Mouse (Mus musculus) stomach, embryonic 14.5 days (tissue): ENCODE measurements around the gene Abi3bp. TPM values are rescaled to one million over a fixed set of nuclear protein-coding genes. Genes with fewer than 3 reads are reported as not detected.

Source experiments
- ATAC-seq: fragments of 200-750 bp; cut with Nextera tagmentation; 2 replicates; pipeline ENCODE4 v1.8.0; 2017; ENCODE audit warnings: low read depth, moderate TSS enrichment; ENCODE audit not compliant: insufficient number of reproducible peaks, insufficient read depth, low FRiP score
- H3K27ac ChIP-seq: fragments of 300-500 bp; sonication (generic); 2 replicates; pipeline ENCODE4 v1.5.1; 2014; ENCODE audit warnings: mild to moderate bottlenecking, low read length, moderate library complexity, mixed read lengths
- H3K27me3 ChIP-seq: fragments of 300-500 bp; sonication (generic); 2 replicates; pipeline ENCODE4 v1.6.1; 2014; ENCODE audit warnings: low read length, control low read depth, mixed read lengths; ENCODE audit not compliant: control insufficient read depth, insufficient read depth
- H3K36me3 ChIP-seq: fragments of 300-500 bp; sonication (generic); 2 replicates; pipeline ENCODE4 v1.6.1; 2014; ENCODE audit warnings: mild to moderate bottlenecking, control low read depth, low read length, moderate library complexity, mixed read lengths; ENCODE audit not compliant: control insufficient read depth, insufficient read depth
- H3K4me1 ChIP-seq: fragments of 300-500 bp; sonication (generic); 2 replicates; pipeline ENCODE4 v1.6.1; 2014; ENCODE audit warnings: low read length, control low read depth, mixed read lengths; ENCODE audit not compliant: control insufficient read depth, insufficient read depth
- H3K4me2 ChIP-seq: fragments of 300-500 bp; sonication (generic); replicated peaks from 2 replicates; pipeline ENCODE4 v1.6.1; 2014; ENCODE audit warnings: low read depth, low read length, control low read depth
- H3K4me3 ChIP-seq: fragments of 300-500 bp; sonication (generic); 2 replicates; pipeline ENCODE4 v1.5.1; 2014; ENCODE audit warnings: low read depth, low read length, control low read depth
- H3K9ac ChIP-seq: fragments of 300-500 bp; sonication (generic); replicated peaks from 2 replicates; pipeline ENCODE4 v1.6.1; 2014; ENCODE audit warnings: low read depth, mild to moderate bottlenecking, control low read depth, low read length, moderate library complexity, mixed read lengths
- H3K9me3 ChIP-seq: fragments of 300-500 bp; sonication (generic); 2 replicates; pipeline ENCODE4 v1.6.1; 2016; ENCODE audit warnings: low read depth, low read length, control low read depth; ENCODE audit not compliant: control insufficient read depth
- WGBS: fragments of 180-500 bp; shearing (Covaris S2); extraction: QIAGEN DNeasy Blood & Tissue Kit; methylation state at CpG from one replicate; pipeline ENCODE4 v1.1.7; 2014; 5-methylcytosine and 5-hydroxymethylcytosine counted together
- polyA plus RNA-seq: library from polyadenylated mRNA; unstranded; fragments of >200 nt; fragmentation: Nextera tagmentation; extraction: Ambion mirVana; gene quantifications from 2 replicates; pipeline ENCODE4 v1.2.1, GENCODE M21; 2014

Abi3bp gene
- 45.4 and 46.0 TPM in 2 replicates for polyA plus RNA-seq

DNA sequence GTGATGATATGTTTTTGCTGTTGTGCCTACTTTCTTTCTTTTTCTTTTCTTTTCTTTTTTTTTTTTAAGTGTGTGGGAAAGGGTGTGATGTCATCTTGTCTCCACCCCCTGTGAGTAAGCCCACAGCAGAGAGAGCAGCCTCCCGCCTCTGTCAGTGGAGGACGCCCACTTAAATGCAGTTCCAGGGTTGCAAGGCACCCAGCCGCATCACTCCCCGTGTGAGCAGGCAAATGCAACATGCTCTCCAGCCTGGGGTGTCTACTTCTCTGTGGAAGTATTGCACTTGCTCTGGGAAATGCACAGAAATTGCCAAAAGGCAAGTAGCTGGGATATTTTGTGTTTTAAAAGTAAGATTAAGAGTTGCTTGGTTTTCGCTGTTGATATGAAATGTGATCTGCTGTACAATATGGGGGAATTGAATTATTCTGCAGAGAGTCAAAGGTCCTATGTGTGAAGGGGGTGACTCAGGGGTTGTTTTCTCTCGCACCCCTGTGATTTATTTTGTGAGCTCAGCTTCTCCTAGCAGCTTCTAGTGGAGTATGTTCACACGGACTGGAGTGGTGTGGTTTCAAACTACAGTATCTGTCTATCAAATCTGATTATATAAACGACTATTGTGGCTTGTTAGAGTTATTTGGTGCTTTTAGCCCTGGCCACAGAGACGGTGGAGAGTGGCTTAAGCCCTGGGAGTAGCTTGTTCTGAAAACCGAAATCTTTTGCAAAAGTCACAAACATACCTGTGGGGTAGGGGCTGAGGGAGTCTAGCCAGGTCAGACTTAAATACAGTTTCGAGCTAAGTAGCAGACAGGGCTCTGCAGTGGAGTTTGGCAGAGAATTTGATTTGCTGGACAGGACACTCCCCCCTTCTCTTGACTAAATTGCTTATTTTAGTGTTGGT lies at the start of gene Abi3bp:
TSS of gene Abi3bp (plus strand) at position 202 of the 898 bp plus-strand sequence.
- Histone ChIP-seq H3K4me2 (peak within 1 kb of the TSS; percentile 42), H3K27ac (peak within 1 kb of the TSS; percentile 64), H3K9me3 (no peaks in the 10 kb centered on the region), H3K36me3 (no peaks in the 10 kb centered on the region), H3K9ac (peak within 1 kb of the TSS; percentile 22; the same call in 1 of the 2 replicates), H3K4me3 (peak within 1 kb of the TSS; percentile 35), H3K27me3 (no peaks in the 10 kb centered on the region), H3K4me1 (no peaks in the 10 kb centered on the region)
- ATAC-seq, result peak; percentile 86
- 9% methylated on average over 11 of the region's 11 CpGs for WGBS

DNA sequence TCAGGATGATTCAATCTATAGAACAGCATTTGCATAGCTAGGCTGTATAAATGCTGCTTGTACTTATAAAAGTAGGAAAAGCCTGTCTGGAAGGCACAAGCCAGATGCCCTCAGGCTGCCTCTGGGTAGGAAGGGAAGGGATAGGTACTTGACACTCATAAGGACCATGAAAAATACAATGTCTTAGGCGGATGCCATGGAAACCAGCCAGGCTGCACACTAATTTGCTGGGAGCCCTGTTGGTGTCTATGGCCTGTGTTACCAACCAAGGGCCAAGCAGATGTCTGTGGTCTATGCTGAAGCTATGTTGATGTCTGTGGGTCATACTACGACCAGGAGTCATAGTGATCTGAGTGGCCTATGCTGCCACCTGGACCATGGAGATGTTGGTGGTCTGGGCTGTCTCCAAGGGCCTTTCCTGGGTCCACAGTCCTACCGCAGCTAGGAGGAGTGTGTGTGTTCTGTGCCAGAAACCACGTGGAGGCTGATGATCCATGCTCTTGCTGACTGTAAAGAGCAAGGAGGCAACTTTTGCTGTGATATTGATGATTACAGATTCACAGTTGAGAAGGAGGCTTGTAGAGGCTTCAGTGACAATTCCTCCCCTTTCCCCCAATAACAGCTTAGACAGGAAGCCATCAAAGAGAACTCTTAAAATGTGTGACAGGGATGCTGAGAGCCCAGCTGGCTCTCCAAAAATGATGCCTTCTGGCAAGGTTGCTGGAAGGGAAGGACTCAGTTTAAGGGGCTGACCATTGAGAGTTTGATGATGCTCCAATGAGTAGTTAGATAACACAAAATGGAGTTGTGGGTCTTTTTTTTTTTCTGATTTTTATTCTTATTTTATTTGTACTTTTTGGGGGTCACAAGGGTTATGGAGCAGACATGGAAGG lies 42.1 kb upstream of the Abi3bp start:
- Histone ChIP-seq H3K9ac (no peak overlapping the region), H3K27ac (no peak overlapping the region), H3K9me3 (no peaks in the 10 kb centered on the region), H3K4me3 (no peak overlapping the region), H3K4me1 (no peaks in the 10 kb centered on the region), H3K36me3 (no peaks in the 10 kb centered on the region), H3K27me3 (no peaks in the 10 kb centered on the region), H3K4me2 (no peak overlapping the region)
- ATAC-seq, result no peak
- 73% methylated on average over 4 of the region's 4 CpGs for WGBS

DNA sequence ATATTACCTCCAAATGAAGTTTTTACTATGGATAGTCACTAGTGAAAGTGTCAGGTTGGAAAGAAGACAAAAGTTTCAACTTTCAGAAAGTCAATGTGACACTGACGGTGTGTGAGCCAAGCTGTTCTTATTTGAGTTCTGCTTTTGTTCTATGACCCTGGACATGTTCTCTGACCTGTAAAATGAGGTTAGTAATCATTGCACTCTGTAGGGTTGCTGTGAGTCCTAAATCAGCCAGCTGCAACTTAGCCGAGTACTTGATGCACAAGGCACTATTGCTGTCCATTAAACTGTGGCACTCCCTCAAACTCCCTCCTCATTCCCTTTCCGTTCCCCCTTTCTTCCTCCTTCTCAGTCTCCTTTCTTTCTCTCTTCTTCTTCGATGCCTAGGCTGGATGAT lies 37.4 kb upstream of the Abi3bp start:
- Histone ChIP-seq H3K4me1 (no peaks in the 10 kb centered on the region), H3K27me3 (no peaks in the 10 kb centered on the region), H3K9ac (no peak overlapping the region), H3K4me2 (no peak overlapping the region), H3K27ac (no peak overlapping the region), H3K9me3 (no peaks in the 10 kb centered on the region), H3K36me3 (no peaks in the 10 kb centered on the region), H3K4me3 (no peak overlapping the region)
- ATAC-seq, result no peak
- WGBS, result 92% methylated on average over 4 of the region's 4 CpGs

DNA sequence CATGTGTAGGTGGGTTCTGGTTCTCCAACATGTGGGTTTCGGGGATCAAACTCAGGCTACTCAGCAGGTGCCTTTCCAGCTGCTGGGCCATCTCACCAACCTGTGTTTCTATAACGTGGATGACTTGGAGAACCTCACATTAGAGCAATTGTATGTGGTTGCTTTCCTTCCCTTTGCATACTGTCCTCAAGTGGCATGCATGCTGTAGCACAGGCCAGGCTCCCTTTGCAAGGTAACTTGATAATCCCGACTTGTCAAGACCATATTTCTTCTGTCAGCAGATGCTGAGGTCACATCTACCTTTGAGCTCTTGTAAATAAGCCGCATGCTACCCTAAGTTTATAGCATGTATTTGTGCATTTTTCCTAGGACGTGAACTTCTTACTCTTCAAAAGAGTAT lies 36.6 kb upstream of the Abi3bp start:
- Histone ChIP-seq H3K4me3 (no peak overlapping the region), H3K4me2 (no peak overlapping the region), H3K4me1 (no peaks in the 10 kb centered on the region), H3K36me3 (no peaks in the 10 kb centered on the region), H3K27me3 (no peaks in the 10 kb centered on the region), H3K9me3 (no peaks in the 10 kb centered on the region), H3K27ac (peak overlapping the region; percentile 2; the same call in 1 of the 2 replicates), H3K9ac (no peak overlapping the region)
- peak; percentile 31; the same call in 1 of the 2 replicates for ATAC-seq
- WGBS, result 74% methylated on average over 5 of the region's 5 CpGs

DNA sequence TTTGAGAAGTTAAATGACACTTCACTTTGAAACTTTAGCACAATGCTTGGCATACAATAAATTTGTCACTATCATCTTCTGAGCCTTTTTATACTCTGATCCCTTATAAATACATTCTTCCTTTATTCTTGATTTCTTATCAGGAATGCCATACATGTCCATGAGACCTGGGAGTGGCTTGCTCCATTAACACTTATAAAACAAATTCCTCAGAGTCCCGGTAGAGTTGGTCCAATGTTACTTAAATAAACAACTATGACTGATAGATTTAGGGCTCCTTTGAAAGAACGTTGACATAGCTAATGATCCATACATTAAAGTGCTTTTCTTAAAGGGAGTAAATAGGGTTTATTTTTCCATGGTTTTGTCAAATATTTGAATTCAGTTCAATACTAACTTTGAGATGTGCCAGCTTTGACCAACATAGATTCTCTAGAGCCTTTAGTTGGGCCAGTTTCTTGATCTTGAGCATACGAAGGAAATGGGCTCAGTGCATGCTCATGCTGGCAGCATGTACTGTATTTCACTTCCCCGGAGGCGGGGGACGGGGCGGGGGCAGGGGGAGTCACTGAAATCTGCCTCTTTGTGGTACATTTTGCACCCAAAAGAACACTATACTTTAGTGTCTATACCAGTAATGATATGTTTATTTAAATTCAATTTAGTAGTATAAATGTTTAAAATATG lies 35.9 kb upstream of the Abi3bp start:
- no peaks in the 10 kb centered on the region for H3K36me3 ChIP-seq
- H3K27me3 ChIP-seq, result no peaks in the 10 kb centered on the region
- H3K9ac ChIP-seq, result no peak overlapping the region
- no peaks in the 10 kb centered on the region for H3K9me3 ChIP-seq
- ATAC-seq, result peak; percentile 83
- WGBS, result 39% methylated on average over 7 of the region's 7 CpGs
- H3K4me1 ChIP-seq, result no peaks in the 10 kb centered on the region
- H3K4me2 ChIP-seq, result no peak overlapping the region
- H3K4me3 ChIP-seq, result no peak overlapping the region
- H3K27ac ChIP-seq, result no peak overlapping the region

DNA sequence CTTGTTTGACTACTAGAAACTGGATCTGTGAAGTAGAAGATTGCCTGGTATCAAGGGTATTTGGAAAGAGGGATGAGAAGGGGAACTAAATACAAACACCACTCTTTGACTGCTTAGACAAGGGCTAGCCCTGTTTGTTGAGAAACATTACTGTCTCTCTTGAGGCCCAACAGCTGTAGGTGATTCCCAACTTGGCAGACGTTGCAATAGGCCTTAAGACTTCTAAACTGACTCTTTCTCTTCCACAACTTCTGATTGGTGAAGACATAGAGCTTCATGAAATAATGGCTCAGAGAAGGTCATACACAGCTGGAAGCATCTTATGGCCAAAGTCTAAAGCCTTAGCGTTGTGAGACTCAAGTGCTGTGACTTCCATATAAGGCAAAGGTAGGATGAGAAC lies 26.2 kb upstream of the Abi3bp start:
- no peaks in the 10 kb centered on the region for H3K4me1 ChIP-seq
- no peak overlapping the region for H3K4me3 ChIP-seq
- peaks cover 5% of the 10 kb centered on the region; the same call in 1 of the 2 replicates for H3K9me3 ChIP-seq
- no peaks in the 10 kb centered on the region for H3K36me3 ChIP-seq
- H3K27ac ChIP-seq, result no peak overlapping the region
- ATAC-seq, result peak; percentile 42; the same call in 1 of the 2 replicates
- 55% methylated on average over 2 of the region's 2 CpGs for WGBS
- H3K9ac ChIP-seq, result no peak overlapping the region
- H3K27me3 ChIP-seq, result no peaks in the 10 kb centered on the region
- H3K4me2 ChIP-seq, result no peak overlapping the region

DNA sequence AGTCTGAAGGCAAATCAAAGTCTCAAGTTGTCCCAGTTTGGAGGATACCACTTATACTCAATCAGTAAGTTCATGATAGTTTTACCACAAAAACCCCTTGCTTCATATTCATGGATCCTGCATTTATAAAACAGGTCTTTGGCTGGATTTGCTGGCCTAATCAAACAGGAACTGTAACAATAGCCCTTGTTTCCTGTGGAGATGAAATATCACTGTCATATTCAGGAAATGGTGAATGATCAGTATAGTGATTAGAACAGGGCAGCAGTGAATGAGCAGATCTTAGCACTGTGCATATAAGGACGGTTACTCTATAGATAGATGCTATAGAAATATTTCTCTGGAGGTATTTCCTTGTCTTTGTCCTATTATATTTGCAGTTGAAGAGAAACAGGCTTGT lies 25.8 kb upstream of the Abi3bp start:
- no peak overlapping the region for H3K9ac ChIP-seq
- 68% methylated on average over 1 of the region's 1 CpGs for WGBS
- no peaks in the 10 kb centered on the region for H3K4me1 ChIP-seq
- no peak overlapping the region for H3K4me3 ChIP-seq
- H3K4me2 ChIP-seq, result no peak overlapping the region
- no peak overlapping the region for H3K27ac ChIP-seq
- H3K27me3 ChIP-seq, result no peaks in the 10 kb centered on the region
- H3K9me3 ChIP-seq, result peaks cover 5% of the 10 kb centered on the region; the same call in 1 of the 2 replicates
- ATAC-seq, result no peak
- H3K36me3 ChIP-seq, result no peaks in the 10 kb centered on the region
